Mouse (Mus musculus) heart, adult 9 months (tissue): Measurements from ENCODE around the gene Bcl2.
"Not testable (repeated sequence)": the region's sequence is repeated elsewhere in the genome, so short reads cannot be mapped to it uniquely, and the experiment has no call there.

Experiments used
- DNase-seq, 2 experiments: peaks; one replicate each; pipeline ENCODE4 v3.0.0; 2022; ENCODE audit warnings: low spot score in 2 of 2

Gene Bcl2

GRCm38 (mm10) chr1:106713621-106714529, at the start of gene Bcl2:
Bcl2 (minus strand) TSS chr1:106714274.
- peak; percentile 83 to 84 for DNase-seq

GRCm38 (mm10) chr1:106760750-106761149, 46.7 kb upstream of the Bcl2 start:
- no peak for DNase-seq

- DNase-seq = peak; percentile 97 to 98
Observed at GRCm38 (mm10) chr1:106759572-106760435, 45.7 kb upstream of the Bcl2 start, which contains the start of gene Kdsr. Kdsr (minus strand) TSS chr1:106759727.

DNA sequence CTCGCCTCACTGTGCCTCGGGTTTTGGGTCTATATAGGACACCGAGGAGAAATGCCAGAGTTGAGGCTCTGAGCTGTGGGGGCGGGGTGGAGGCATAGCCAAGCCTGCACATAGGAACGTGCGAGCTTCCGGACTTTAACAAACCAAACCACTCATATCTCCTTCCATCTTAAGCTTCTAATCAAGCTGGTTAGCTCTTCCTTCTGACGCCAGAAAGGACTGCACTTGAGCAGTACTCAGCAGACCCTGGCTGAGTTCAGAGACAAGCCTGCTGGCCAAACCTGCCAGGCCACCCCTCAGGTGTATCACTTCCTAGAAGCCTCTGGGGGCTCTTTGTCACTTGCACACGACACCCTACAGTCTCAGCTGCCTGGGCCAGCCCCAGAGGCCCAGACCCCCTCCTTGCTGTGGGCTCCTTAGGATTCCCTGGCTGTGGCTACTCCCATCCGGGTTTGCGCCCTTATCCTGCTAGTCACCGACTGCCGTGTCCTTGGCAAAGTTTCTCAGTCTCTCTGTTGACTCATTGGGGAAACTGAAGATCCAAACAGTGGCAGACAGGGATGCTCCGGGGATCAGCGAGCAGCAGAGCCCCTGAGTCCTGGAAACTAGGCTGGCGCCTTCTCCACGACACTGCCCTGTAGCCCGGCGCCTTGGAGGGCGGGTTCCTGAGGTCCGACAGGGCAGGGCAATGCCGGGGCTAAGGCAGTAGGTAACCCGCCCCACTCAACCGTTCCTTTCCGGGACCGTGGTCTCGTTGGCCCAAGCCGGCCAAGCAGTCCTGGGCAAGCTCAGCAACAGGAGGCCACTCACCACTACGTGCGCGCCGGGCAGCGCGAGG, 44.9 kb upstream of the Bcl2 start:
- DNase-seq = no peak

DNA sequence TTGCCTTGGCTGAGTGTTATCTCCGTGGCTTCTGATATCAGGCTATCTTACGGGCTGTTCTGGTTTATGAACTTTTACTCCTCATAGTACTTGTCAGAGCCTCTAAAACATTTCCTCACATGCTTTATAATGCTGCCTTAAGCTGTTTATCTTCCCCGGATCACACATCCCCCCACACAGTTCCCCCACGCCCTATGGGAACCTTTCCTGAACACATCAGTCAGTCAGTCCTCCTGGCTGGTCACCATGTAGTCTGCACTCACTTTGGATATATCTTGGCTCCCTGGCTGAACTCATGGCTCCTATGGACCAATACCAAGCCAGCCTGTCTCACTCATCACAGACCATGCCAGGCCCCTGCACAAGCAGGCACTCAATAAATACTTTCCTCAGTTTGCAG, 42.6 kb upstream of the Bcl2 start:
- DNase-seq = no peak

DNA sequence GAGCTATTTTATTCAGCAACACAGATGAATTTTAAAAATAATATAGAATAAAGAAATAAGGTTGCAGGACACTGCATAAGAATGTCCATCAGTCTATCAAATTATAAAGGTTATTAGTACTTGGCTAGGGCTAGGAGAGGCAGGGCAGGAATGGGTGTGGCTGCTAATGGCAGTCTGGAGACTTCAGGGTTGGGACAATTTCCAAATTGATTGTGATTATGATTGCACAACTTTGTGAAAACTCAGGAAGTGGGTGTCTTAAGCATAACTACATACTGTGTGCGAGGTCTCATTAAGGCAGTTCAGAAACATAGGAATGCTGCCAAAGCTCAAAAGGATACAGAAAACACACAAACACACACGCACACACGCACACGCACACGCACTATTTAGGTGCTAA, 37.9 kb upstream of the Bcl2 start:
- DNase-seq = peak in 1 of 2 experiments; percentile 27

- DNase-seq = no peak
Observed at GRCm38 (mm10) chr1:106750656-106751055, 36.6 kb upstream of the Bcl2 start.

GRCm38 (mm10) chr1:106748555-106749315, 34.7 kb upstream of the Bcl2 start:
- DNase-seq = no peak

DNA sequence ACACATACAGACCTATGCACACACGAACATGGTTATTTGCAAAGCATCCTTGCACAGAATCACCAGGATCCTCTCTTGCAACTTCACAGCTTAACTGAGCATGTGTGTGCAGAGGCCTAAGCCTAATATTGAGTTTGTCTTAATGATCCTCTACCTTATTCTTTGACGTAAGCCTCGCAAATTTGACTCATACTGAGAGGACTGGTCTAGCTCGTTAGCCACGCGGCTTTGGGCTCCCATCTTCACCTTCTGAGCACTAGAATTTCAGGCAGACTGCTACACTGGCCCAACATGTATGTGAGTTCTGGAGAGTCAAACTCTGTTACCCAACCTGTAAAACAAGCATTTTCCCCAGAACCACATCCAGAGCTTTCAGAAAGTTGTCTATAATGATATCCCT, 28.9 kb upstream of the Bcl2 start:
- DNase-seq = no peak

DNA sequence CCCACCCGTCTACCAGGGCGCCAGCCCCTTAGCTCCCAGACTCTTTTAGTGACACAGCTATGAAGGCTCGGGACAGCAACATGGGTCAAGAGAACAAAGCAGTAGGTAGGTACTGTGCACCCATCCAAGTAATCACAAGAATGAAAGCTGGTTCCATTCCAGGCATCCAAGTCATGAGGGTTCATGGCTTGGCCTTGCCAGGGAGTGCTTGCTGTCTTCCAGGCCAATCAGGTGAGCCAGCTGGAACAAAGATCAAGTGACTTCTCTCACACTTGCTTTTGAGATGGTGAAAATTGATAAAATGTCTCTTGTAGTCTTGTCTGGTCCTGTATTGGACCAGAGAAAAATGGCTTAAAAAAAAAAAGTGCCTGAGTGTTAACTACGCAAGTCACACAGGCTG, 26.7 kb upstream of the Bcl2 start:
- no peak for DNase-seq

- DNase-seq = no peak
Observed at GRCm38 (mm10) chr1:106739810-106740209, 25.7 kb upstream of the Bcl2 start.

- no peak for DNase-seq
Observed at GRCm38 (mm10) chr1:106738092-106738491, 24.0 kb upstream of the Bcl2 start.

GRCm38 (mm10) chr1:106736211-106736610, 22.1 kb upstream of the Bcl2 start:
- no peak for DNase-seq

GRCm38 (mm10) chr1:106735586-106735985, 21.5 kb upstream of the Bcl2 start:
- no peak for DNase-seq

GRCm38 (mm10) chr1:106722061-106722460, 8.0 kb upstream of the Bcl2 start:
- no peak for DNase-seq

GRCm38 (mm10) chr1:106717736-106718135, 3.7 kb upstream of the Bcl2 start:
- DNase-seq = not testable (repeated sequence)

DNA sequence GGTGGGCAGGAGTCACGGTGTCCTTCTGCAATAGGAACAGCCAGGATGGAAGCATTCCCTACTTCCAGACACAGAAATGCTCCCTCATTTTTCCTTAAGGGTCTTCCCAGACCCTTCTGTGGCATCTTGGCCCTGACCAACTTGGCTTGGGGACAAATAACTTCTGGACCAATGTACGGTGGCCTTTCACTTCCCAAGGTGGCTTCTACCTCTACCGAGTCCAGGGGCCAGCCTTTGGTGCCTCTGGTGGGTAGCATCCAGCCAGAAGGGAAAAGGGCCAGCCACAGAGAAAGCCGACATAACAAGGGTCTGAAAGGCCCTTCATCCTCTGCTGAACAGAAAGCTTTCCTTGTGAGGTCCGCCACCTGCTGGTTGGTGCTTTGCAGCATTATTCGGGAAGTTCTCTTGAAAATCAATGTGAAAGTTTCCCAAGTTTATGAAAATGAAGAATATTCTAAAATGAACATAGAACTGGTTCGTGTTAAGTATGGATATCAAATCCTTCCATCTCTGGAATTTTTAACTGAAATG, 3.1 kb upstream of the Bcl2 start:
- DNase-seq = peak; percentile 17 to 72

DNA sequence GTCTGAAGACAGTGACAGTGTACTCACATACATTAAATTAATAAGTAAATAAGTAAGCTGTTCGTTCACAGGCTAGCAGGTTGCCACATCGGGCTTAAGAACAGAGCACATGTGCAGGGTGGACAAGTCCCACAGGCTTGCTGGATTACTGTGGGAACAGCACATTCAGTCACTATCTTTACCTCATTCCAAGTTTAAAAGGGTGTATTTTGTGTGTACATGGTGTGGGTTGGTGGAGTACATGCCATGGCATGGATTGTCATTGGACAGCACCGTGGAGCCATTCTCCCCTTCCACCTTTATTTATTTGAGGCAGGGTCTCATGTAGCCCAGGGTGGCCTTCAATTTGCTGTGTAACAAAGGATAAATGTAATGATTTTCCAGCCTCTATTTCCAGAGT, 2.1 kb upstream of the Bcl2 start:
- DNase-seq = no peak

DNA sequence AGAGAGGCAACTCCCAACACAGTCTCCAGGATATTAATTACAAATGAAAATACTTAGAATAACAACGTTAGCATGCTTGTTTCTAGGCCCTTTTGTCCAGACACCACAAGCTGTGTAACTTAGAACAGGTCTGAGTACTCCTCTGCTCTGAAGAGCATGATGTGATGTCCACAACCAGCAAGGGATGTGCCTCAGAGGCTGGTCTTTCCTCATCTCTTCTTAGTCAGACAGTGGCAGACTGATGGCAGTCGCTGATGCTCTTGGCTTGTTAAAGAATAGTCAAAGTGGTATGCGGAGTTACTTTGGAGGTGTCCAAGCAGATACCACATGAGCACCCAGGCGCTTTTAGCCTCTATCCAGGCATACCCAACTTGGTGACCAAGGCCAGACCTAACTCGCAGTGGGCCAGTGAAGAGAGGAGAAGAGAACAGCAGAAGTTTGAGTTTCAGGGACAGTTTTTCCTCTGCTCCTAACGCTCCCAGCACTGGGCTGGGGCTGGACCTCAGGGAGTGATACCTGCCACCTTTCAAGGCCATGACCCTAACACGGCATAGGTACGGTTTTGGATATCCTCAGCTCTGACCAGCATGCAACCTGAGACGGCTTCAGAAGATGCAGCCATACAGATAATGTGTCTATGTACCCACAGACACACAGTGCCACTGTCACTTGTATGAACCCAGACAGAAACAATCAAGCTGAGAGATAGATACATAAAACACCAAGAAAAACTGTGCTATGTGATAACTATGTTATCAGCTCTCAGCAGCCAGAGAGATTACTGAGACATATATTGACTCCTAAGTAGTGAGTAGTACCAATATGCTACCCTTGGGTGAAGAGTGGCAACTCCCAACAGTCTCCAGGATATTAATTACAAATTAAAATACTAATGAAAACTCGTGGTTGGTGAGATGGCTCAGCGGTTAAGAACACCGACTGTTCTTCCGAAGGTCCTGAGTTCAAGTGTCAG, 1.3 kb upstream of the Bcl2 start:
- no peak for DNase-seq
